Mouse (Mus musculus) mesoderm, embryonic 11.5 days (tissue): Measurements from ENCODE around the gene Vps26b.

Experiments used
- DNase-seq: peaks from one replicate; pipeline ENCODE4 v3.0.0-alpha.2; 2012; ENCODE audit warnings: low read depth, low spot score

Gene Vps26b

DNA sequence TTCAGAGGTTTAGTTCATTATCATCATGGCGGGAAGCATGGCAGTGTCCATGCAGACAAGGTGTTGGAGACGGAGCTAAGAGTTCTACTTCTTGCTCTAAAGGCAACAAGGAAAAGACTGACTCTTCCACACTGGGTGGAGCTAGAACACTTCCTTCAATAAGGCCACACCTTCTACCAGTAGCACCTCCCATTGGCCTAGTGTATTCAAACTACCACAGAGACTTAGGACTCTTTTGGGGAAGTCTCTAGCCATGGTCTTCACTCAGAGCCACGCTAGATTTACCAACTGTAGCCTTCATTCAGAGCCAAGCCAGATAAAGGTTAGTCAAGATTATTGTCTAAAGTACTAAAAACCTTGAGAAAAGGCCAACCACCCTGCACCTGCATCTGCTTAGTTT is 32.8 kb downstream of the Vps26b start:
- no peak for DNase-seq

DNA sequence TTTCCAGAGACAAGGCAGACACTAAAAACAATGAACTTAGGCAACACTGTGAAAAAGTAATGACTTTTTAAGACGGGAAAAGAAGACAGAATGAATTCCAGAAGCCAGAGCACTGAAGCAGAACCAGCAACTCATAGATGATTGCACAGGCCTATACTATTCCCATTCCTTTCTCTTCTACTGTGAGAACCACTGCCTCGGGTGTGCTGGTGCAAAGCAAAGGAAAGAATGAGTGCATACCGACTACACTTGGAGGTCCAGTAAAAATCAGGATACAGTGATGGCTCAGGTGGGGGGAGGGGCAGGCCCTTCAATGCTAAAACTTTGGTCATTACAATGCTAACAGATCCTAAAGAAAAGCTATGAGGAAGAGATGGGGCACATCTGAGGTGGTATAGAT is 36.0 kb downstream of the Vps26b start:
- no peak for DNase-seq

DNA sequence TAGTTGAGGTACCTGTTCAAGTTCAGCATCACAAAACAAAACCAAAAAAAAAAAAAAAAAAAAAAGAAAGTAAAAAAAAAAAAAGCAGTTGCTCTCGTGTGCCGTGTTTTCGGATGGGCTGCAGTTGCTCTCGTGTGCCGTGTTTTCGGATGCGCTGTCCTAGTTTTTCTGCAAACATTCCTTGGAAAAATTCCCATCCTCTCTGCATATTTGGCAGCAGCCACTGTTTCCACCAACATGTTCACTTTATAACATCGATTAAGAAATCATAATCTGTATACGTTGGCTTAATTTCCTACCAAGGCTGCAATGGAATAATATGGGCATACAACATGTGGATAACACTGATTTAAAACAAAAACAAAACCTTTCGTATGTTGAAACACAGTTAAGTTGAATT is 36.7 kb downstream of the Vps26b start:
- no peak for DNase-seq

DNA sequence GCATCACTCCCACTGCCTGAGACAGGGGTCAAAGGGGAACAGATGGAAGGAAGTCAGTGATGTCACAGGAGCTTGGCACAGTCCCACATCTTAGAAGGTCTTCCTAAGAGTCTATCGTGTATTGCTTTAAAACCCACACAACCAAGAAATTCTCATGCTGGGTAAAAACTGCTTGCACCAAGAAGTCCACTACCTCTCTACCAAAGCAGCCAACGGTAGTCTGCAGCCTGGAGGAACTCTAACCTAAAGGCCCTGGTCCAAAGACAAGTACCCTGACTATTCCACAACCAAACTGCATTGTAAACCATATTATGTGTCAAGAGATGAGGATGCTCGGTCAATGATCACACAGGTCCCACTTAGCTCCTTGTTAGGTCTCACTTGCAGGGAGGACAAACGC is 39.7 kb downstream of the Vps26b start:
- DNase-seq, result no peak

DNA sequence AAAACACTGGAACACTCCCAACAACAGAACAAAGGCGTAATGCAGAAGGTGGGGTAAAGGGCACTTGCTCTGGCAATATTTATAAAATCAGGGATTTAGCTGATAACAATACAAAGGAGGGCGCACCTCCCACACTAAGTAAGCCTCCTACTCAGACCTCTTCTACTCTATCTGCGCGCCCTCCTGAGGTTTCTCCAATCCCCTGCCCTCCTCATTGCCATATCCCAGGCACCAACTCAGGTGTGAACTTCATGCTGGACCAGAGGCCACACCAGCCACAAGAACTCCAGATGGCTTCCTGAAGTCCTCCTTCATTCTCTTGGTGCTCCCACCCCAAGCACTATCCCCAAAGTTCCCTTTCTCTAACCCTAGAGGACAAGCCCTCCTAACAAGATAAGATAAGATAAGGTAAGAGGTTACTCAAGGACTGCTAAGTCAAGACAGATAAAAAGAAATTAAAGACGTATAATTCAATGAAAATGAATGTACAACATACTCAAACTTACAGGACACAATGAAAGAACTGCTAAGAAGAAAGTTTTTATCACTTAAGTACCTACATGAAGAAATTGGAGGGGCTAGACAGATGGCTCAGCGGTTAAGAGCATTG is 44.1 kb downstream of the Vps26b start:
- no peak for DNase-seq

DNA sequence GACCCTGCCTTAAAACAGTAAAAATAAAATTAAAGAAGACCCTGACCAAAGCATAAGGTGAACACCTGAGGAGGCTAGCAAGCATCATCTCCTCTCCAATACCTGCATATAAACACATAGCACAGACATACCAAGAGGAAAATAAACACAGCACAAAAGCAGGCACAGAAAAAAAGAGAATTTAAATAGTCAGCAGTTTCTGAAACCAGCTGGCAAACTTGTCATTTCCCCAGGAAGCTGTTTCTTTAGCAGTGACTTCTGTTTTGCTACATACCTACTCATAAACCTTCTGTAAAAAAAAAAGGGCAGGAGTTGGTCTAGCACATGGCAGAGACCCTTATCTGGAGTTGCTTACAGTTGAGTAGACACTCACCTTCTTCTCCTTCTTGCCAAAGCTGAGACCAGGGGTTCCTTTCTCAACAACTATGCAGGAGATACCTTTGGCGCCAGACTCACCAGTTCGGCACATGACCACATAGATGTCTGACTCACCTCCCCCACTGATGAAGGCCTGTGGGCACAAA is 44.7 kb downstream of the Vps26b start:
- DNase-seq, result no peak

DNA sequence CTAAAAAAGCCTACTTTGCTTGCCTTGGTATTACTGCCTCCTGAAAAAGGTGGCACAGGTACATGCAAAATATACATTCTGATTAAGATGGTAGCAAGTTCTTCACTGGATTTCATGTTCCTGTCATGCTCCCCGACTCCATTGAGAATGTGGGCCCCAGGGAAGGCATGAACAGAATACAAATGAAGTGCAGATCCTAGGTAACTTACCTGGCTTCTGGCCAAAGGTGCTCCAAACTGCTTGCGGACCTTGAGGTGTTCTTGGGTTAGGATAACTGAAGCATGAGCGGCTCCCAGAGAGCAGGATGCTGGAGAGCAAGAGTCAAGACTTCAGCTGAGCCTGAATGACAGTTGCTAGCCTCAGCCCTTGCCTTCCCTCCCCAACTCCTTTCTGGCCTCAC is 51.1 kb downstream of the Vps26b start:
- DNase-seq, result no peak

DNA sequence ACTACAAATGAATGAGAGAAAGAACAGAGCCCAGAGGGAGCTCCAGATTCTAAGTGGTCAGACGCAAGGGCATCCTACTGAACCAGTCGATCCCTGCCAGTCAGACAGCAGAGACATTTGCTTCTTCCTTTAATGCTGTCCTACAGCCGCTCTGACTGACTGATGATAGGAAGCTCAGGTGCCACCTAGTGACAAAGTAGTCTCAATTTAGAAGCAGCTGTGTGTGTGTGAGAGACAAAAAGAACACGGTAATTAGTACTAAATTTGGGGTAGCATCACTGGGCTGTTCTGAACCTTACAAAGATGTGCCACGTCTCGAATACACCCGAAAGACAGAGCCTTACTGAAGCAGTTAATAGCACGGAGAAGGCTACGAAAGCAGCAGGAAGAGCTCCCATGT is 52.1 kb downstream of the Vps26b start:
- DNase-seq, result no peak
